Mouse (Mus musculus): ENCODE data around the gene Hddc3. TPM values are rescaled to one million over a fixed set of nuclear protein-coding genes. Genes with fewer than 3 reads are reported as not detected.

Gene Hddc3
- polyA plus RNA-seq, 1 experiment = 83.3 TPM

GRCm38 (mm10) chr7:80369461-80369860 lies 26.6 kb downstream of the Hddc3 start:
- TF ChIP-seq TCF3 (IDR thresholded peaks at IDR 0.05; ENCODE audit: insufficient read length, low read depth) (no peak), MAX (IDR thresholded peaks at IDR 0.05; ENCODE audit: low read depth) (no peak), POLR2AphosphoS2 (IDR thresholded peaks at IDR 0.05; ENCODE audit: insufficient read length, low read depth) (no peak), TCF12 (IDR thresholded peaks at IDR 0.05; ENCODE audit: insufficient read depth, poor library complexity, severe bottlenecking) (no peak), USF1 (IDR thresholded peaks at IDR 0.05; ENCODE audit: low read depth) (no peak), SRF (IDR thresholded peaks at IDR 0.05; ENCODE audit: control insufficient read depth, insufficient read length, low read depth) (no peak), MYOG (IDR thresholded peaks at IDR 0.05; ENCODE audit: control insufficient read depth in 1 of 3, insufficient read depth in 1 of 3, insufficient read length in 2 of 3, low read depth in 2 of 3) (no peak), E2F4 (IDR thresholded peaks at IDR 0.05; ENCODE audit: insufficient read depth) (no peak), REST (IDR thresholded peaks at IDR 0.05; ENCODE audit: insufficient read depth, insufficient read length) (no peak), MYOD1 (IDR thresholded peaks at IDR 0.05; ENCODE audit: control insufficient read depth in 1 of 3, insufficient read length in 2 of 3, low read depth in 2 of 3) (no peak)
- Histone ChIP-seq H3K36me3 (ENCODE audit: control insufficient read depth, insufficient read depth) (no peaks in the 10 kb centered on the region), H3K4me3 (peak overlapping the region; percentile 41), H3ac (ENCODE audit: control insufficient read depth, insufficient read length) (no peak overlapping the region), H3K4me2 (ENCODE audit: low read depth) (peak overlapping the region; percentile 84), H3K27me3 (ENCODE audit: control insufficient read depth, insufficient read depth, insufficient read length) (no peaks in the 10 kb centered on the region), H3K79me2 (ENCODE audit: control insufficient read depth, insufficient read depth) (no peaks in the 10 kb centered on the region)

- no peaks in the 10 kb centered on the region for H3K79me2 ChIP-seq (ENCODE audit: control insufficient read depth, insufficient read depth)
- H3K27me3 ChIP-seq (ENCODE audit: control insufficient read depth, insufficient read depth, insufficient read length) = no peaks in the 10 kb centered on the region
- H3K36me3 ChIP-seq (ENCODE audit: control insufficient read depth, insufficient read depth) = no peaks in the 10 kb centered on the region
- peak overlapping the region; percentile 62 for H3ac ChIP-seq (ENCODE audit: control insufficient read depth, insufficient read length)
- H3K4me3 ChIP-seq = peak overlapping the region; percentile 41
- H3K4me2 ChIP-seq (ENCODE audit: low read depth) = peak overlapping the region; percentile 84
- TF ChIP-seq E2F4 (IDR thresholded peaks at IDR 0.05; ENCODE audit: insufficient read depth) = no peak
- TF ChIP-seq SRF (IDR thresholded peaks at IDR 0.05; ENCODE audit: control insufficient read depth, insufficient read length, low read depth) = no peak
- no peak for TF ChIP-seq TCF12 (IDR thresholded peaks at IDR 0.05; ENCODE audit: insufficient read depth, poor library complexity, severe bottlenecking)
- no peak for TF ChIP-seq MAX (IDR thresholded peaks at IDR 0.05; ENCODE audit: low read depth)
- no peak for TF ChIP-seq MYOD1 (IDR thresholded peaks at IDR 0.05; ENCODE audit: control insufficient read depth in 1 of 3, insufficient read length in 2 of 3, low read depth in 2 of 3)
- no peak for TF ChIP-seq POLR2A (IDR thresholded peaks at IDR 0.05; ENCODE audit: insufficient read length, low read depth)
- TF ChIP-seq CEBPB (IDR thresholded peaks at IDR 0.05; ENCODE audit: insufficient read depth, poor library complexity, severe bottlenecking) = no peak
- no peak for TF ChIP-seq MYOG (IDR thresholded peaks at IDR 0.05; ENCODE audit: control insufficient read depth in 1 of 3, insufficient read depth in 1 of 3, insufficient read length in 2 of 3, low read depth in 2 of 3)
- TF ChIP-seq POLR2AphosphoS2 (IDR thresholded peaks at IDR 0.05; ENCODE audit: insufficient read length, low read depth) = no peak
- no peak for TF ChIP-seq USF1 (IDR thresholded peaks at IDR 0.05; ENCODE audit: low read depth)
- TF ChIP-seq TCF3 (IDR thresholded peaks at IDR 0.05; ENCODE audit: insufficient read length, low read depth) = no peak
- TF ChIP-seq REST (IDR thresholded peaks at IDR 0.05; ENCODE audit: insufficient read depth, insufficient read length) = no peak
Measured at GRCm38 (mm10) chr7:80369967-80370431, 27.1 kb downstream of the Hddc3 start.

- Histone ChIP-seq H3K4me2 (ENCODE audit: low read depth) (peak overlapping the region; percentile 84), H3K27me3 (ENCODE audit: control insufficient read depth, insufficient read depth, insufficient read length) (no peaks in the 10 kb centered on the region), H3K79me2 (ENCODE audit: control insufficient read depth, insufficient read depth) (no peaks in the 10 kb centered on the region), H3K36me3 (ENCODE audit: control insufficient read depth, insufficient read depth) (no peaks in the 10 kb centered on the region), H3K4me3 (peak overlapping the region; percentile 41), H3ac (ENCODE audit: control insufficient read depth, insufficient read length) (peak overlapping the region; percentile 62)
- no peak for TF ChIP-seq E2F4 (IDR thresholded peaks at IDR 0.05; ENCODE audit: insufficient read depth)
- TF ChIP-seq POLR2AphosphoS2 (IDR thresholded peaks at IDR 0.05; ENCODE audit: insufficient read length, low read depth) = peak; percentile 31
- no peak for TF ChIP-seq REST (IDR thresholded peaks at IDR 0.05; ENCODE audit: insufficient read depth, insufficient read length)
- no peak for TF ChIP-seq USF1 (IDR thresholded peaks at IDR 0.05; ENCODE audit: low read depth)
- TF ChIP-seq TCF3 (IDR thresholded peaks at IDR 0.05; ENCODE audit: insufficient read length, low read depth) = no peak
- no peak for TF ChIP-seq MAX (IDR thresholded peaks at IDR 0.05; ENCODE audit: low read depth)
- TF ChIP-seq SRF (IDR thresholded peaks at IDR 0.05; ENCODE audit: control insufficient read depth, insufficient read length, low read depth) = no peak
- TF ChIP-seq TCF12 (IDR thresholded peaks at IDR 0.05; ENCODE audit: insufficient read depth, poor library complexity, severe bottlenecking) = no peak
- no peak for TF ChIP-seq CEBPB (IDR thresholded peaks at IDR 0.05; ENCODE audit: insufficient read depth, poor library complexity, severe bottlenecking)
- peak in 1 of 3 experiments; percentile 28 for TF ChIP-seq MYOG (IDR thresholded peaks at IDR 0.05; ENCODE audit: control insufficient read depth in 1 of 3, insufficient read depth in 1 of 3, insufficient read length in 2 of 3, low read depth in 2 of 3)
- peak; percentile 45 for TF ChIP-seq POLR2A (IDR thresholded peaks at IDR 0.05; ENCODE audit: insufficient read length, low read depth)
- TF ChIP-seq MYOD1 (IDR thresholded peaks at IDR 0.05; ENCODE audit: control insufficient read depth in 1 of 3, insufficient read length in 2 of 3, low read depth in 2 of 3) = no peak
Measured at GRCm38 (mm10) chr7:80370649-80371040, 27.7 kb downstream of the Hddc3 start.

- peak within 1 kb of the TSS; percentile 62 for H3ac ChIP-seq (ENCODE audit: control insufficient read depth, insufficient read length)
- H3K4me2 ChIP-seq (ENCODE audit: low read depth) = peak within 1 kb of the TSS; percentile 84
- no peaks in the 10 kb centered on the region for H3K27me3 ChIP-seq (ENCODE audit: control insufficient read depth, insufficient read depth, insufficient read length)
- H3K4me3 ChIP-seq = peak within 1 kb of the TSS; percentile 41
- no peaks in the 10 kb centered on the region for H3K79me2 ChIP-seq (ENCODE audit: control insufficient read depth, insufficient read depth)
- no peaks in the 10 kb centered on the region for H3K36me3 ChIP-seq (ENCODE audit: control insufficient read depth, insufficient read depth)
- peak; percentile 67 for TF ChIP-seq POLR2A (IDR thresholded peaks at IDR 0.05; ENCODE audit: insufficient read length, low read depth)
- TF ChIP-seq USF1 (IDR thresholded peaks at IDR 0.05; ENCODE audit: low read depth) = no peak
- TF ChIP-seq TCF3 (IDR thresholded peaks at IDR 0.05; ENCODE audit: insufficient read length, low read depth) = no peak
- peak in 2 of 3 experiments; percentile 16 to 52 for TF ChIP-seq MYOG (IDR thresholded peaks at IDR 0.05; ENCODE audit: control insufficient read depth in 1 of 3, insufficient read depth in 1 of 3, insufficient read length in 2 of 3, low read depth in 2 of 3)
- no peak for TF ChIP-seq CEBPB (IDR thresholded peaks at IDR 0.05; ENCODE audit: insufficient read depth, poor library complexity, severe bottlenecking)
- TF ChIP-seq SRF (IDR thresholded peaks at IDR 0.05; ENCODE audit: control insufficient read depth, insufficient read length, low read depth) = no peak
- TF ChIP-seq MYOD1 (IDR thresholded peaks at IDR 0.05; ENCODE audit: control insufficient read depth in 1 of 3, insufficient read length in 2 of 3, low read depth in 2 of 3) = peak in 2 of 3 experiments; percentile 23 to 32
- no peak for TF ChIP-seq TCF12 (IDR thresholded peaks at IDR 0.05; ENCODE audit: insufficient read depth, poor library complexity, severe bottlenecking)
Measured at GRCm38 (mm10) chr7:80371041-80371751, 28.3 kb downstream of the Hddc3 start, which contains the start of gene Man2a2. TSS of gene Man2a2 (minus strand) at chr7:80371375.

All from myocyte (in vitro differentiated cells).